Mouse (Mus musculus): ENCODE measurements at regions not wholly inside any gene's neighbourhood (a gene's known extent, or its start where the extent isn't known, plus 50 kb on each side); places are given as distances from the start of the nearest gene placed in this dataset.
"Not testable (repeated sequence)": the region's sequence is repeated elsewhere in the genome, so short reads cannot be mapped to it uniquely, and the experiment has no call there.

DNA sequence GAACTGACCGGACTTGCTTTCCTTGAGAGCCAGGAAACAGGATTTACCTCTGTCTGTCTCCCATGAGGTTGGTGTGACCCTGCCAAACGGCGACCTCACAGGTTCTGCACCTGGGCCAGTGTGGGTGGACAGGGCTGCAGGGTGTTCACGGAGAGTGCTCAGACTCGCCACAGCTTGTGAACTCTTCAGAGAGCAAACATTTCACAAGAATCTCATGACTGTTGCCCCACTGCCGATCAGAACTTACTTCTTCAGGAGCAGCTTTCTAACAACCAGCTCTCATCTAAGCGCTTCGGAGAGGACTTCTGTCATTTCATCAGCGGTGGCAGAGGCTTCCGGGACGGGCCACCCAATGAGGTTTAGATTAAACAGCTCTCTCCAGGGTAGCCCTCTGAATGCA is 93.0 kb upstream of the Adgrl2 start:
- DNase-seq (ENCODE audit: low spot score in 2 of 2): no peak

DNA sequence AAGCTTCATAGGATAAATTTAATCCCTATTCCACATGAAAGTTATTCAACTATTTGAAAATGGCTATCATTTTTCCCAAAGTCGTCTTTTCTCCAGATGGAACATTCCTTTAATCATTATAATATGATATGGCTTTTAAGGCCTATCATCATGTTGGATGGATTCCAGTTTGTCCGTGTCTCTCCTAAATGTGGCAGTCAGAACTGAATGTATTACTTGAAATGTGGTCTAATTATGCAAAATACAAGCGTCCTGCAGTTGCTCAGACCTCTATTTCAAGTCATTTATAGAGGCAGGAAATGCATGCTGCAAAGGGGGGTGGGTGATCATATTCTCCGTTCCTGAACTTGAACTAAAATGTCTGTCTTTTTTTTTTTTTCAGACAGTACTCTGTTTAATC is 88.5 kb upstream of the Adgrl2 start:
- no peak for DNase-seq (ENCODE audit: low spot score in 2 of 2)

DNA sequence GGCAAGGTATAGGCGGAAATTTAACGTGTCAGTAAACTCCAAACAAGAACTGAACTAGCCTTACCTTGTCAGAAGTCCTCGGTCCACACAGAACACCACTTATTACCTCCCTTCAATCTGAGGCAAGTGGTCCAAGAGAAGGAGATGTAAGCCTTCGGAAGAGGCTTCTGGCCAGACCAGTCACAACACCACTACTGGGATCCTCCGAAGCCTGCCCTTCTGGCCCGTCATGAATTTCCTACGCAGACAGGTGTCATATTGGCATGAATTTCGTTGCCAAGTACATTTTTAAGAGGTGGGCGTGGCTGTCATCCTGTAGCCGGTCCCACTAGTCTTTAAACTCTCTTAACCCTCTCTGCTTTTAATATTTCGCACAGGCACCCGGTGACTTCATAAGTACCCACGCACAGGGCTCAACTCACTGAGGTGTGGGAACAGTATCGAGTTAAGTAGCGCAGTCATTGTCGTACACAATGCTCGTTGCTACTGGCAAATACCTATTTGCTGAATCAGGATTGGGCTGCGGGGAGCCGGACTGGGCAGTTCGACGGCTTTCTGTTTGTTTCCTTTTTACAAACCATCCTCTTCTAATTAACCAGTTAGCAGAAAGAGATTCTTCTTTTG is 86.7 kb upstream of the Adgrl2 start:
- no peak for DNase-seq (ENCODE audit: low spot score in 2 of 2)

DNA sequence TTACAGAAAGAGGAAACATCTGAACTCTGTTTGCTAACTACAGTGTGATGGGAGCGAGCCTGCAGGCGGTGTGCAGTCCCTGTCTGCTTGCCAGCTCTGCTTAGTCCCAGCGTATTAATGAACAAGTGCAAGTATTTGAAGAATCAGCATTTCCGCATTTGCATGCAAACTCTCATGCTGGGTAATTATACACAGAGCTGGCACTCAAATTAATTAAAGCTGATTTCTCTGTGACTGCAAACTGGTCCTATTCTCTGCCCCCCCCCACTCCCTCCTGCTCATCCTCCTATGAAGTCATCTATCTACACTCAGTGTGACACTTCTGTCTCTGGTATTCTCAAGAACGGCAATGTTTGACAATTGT is 85.1 kb upstream of the Adgrl2 start:
- DNase-seq (ENCODE audit: low spot score in 2 of 2): no peak

DNA sequence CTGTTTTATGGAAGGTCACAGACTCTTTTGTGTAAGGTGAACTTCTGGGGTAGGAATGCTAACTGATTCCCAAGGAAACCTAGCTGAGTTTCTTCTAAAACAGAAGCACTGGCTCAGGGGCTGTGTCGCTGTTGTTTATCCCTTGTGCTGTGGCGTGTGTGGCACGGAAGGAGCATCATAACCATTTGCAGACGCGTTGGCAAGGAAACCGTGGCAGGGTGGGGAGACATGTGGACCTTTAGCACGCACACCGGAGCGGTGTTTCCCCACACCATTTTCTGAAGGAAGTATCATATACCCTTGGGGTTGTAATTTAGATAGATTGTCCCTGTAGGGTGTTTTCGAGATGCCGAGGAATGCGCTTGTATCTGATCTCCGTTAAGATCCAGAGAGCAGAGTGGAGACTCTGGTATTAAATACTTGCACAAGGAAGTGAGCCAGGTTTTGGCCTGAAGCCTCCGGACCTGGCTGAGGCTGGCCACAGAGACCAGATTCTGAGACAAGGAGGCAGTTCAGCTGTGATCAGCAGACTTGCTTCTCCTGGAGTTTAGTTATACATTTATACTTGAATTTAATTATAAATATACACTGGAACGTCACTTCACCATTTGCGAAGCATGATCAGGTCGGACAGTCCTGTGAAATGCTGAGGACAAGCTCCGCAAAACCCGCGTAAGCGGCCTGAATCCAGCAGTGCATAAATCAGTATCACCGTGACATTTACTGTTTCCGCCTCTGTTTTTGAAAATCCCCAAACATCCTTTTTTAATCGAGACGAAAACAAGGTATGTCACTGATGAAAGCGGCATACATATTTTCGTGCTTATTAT is 84.5 kb upstream of the Adgrl2 start:
- no peak for DNase-seq (ENCODE audit: low spot score in 2 of 2)

DNA sequence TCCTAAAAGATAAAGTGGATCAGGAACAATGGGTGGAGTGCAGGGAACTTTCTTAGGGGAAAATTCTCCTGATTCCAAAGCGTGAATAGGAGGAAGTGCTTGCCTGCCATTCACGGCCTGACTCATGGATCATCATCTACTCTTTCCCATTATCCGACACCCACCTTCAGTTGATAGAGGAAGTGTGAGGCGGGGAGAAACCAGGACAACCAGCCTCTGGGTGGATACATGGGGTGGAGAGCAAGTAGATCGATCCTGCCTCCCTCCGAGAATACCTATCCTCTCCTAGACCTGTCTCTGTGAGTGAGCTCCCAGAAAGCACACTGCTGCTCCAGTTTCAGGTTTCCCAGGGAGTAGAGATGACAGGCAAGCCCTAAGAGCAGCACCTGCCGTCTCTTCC is 79.8 kb upstream of the Adgrl2 start:
- no peak for DNase-seq (ENCODE audit: low spot score in 2 of 2)

DNA sequence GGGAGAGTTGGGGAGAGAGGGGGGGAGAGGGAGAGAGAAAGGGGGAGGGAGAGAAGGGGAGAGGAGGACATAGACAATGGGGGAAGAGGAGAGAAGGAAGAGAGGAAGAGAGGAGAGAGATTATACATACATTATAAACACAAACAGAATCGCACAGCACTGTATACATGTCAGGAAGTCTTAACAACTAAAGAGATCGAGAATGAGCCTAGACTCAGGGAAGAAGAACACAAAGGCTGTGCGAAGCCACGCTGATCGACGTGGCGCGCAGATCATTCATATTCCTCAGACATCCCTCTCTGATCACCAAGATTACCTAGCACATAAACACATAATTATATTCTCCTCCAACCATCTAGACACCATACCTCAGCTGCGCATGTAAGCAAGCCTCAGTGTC is 79.1 kb upstream of the Adgrl2 start:
- DNase-seq (ENCODE audit: low spot score in 2 of 2): no peak

DNA sequence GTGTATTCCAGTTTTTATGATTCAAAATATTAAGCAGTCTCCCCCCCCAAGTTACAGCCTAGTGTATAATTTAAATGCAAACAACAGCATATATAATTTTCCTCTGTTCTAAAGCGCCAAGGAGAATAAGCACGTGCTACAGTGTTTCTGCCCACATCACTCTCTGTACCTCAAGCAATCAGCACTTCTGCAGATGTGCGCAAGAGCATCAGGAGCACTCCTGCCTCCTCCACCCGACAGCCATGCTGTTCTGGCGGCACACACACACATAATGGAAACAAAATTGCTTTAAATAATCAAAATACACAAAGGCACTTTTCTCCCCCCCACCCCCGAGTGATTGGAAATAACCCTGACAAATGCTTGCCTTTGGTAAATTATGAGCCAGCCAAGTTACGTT is 78.5 kb upstream of the Adgrl2 start:
- DNase-seq (ENCODE audit: low spot score in 2 of 2): no peak

DNA sequence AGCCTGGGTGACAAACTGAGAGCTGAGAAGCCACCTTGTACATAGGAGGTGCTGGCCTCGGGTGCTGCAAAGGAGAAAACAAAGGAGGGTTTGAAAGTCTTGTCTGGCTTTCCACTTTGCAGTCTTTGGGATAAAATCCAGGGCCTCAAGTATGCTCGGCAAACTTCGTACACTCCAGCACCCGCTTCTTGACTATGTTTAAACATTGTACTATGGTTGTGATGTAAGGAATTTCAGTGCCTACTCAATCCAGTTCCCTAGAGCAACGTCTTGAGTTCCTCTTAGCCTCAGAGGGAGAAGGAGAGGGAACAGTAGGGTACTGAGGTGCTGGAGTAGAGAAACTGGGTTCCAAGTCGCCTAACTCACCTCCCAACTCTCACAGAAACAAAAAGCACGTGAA is 77.4 kb upstream of the Adgrl2 start:
- DNase-seq (ENCODE audit: low spot score in 2 of 2): no peak

DNA sequence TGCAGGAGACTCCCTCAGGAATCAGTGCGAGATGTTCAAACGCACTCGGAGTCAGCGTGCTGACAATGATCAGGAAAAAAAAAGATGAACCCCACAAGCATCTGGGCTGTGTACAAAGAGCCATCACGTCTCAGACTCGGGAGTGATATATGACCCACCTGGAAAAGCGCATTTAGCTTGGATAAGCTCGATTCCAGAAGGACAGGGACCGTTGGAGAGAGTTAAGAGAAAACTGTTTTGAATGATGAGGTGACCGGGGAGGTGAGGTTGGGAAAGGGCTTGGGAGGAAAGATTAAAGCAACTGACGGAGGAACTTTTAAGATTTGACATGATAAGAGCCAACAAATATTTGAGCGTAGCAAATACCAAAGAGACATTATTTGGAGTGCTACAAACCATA is 64.7 kb upstream of the Adgrl2 start:
- DNase-seq (ENCODE audit: low spot score in 2 of 2): no peak

DNA sequence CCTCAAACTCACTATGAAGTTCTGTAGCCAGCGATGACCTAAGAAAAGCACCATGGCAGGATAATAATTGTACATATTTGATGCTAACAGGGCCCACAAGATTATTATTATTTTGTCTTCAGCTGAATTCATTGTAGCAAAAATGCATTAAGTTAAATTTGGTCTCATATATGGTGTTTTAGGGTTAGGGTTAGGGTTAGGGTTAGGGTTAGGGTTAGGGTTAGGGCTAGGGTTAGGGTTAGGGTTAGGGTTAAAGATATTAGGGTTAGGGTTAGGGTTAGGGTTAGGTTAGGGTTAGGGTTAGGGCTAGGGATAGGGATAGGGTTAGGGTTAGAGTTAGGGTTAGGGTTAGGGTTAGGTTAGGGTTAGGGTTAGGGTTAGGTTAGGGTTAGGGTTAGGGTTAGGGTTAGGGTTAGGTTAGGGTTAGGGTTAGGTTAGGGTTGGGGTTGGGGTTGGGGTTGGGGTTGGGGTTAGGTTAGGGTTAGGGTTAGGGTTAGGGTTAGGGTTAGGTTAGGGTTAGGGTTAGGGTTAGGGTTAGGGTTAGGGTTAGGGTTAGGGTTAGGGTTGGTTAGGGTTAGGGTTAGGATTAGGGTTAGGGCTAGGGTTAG is 62.0 kb upstream of the Adgrl2 start:
- DNase-seq (ENCODE audit: low spot score in 2 of 2): not testable (repeated sequence)

DNA sequence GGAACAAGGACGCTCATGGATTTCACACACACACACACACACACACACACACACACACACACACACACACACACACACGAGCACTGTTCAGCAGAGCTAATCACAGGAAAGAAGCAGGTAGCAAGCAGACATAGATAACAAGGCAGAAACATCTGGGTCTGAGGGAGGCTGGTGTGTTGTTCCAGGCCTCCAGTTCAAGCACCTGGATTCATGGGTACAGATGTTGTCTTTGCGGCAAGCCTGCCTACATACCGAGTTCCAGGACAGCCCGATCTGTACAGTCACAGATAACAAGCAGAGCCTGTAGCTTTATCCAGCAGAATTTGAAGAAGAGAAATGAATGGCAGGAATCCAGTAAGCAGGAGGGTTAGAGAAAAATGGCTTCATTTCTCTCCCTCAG is 55.0 kb upstream of the Adgrl2 start:
- DNase-seq (ENCODE audit: low spot score in 2 of 2): no peak

DNA sequence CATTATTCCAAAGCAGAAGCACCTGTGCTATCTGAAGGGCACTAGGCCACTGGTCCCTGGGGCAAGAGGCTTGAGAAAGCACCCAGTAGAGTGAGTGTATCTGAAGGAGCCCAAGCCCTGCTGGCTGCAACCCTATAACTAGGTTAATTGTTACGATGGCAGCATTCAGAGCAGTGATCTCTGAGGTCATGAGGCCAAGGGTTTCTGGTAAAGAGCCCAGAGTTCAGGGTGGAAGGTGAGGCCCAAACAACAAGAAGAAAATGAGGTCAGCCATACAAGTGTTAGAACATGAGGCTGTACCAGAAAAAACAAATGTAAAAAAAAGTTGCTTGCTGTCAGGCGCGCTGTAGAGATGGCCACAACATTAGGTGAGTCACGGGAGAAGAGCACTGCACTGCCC is 53.5 kb upstream of the Adgrl2 start:
- no peak for DNase-seq (ENCODE audit: low spot score in 2 of 2)

DNA sequence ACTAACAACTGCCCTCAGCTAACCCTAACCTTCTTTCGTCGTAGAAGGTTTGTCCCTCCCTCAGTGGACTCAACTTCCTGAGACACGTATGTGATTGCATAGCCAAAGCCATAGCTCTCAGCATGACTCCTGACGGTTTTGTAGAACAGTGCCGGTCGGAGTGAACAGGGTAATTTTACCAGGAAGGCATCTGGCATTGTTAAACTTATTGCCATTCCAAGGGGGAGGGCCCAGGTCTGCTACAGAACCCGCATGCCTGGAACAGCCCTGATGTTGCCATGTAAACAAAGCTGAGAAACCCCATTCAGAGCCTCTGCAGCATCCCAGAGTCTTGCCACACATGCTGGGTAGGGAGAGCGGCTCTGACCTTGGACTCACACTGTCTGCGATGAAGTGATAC is 52.2 kb upstream of the Adgrl2 start:
- no peak for DNase-seq (ENCODE audit: low spot score in 2 of 2)

DNA sequence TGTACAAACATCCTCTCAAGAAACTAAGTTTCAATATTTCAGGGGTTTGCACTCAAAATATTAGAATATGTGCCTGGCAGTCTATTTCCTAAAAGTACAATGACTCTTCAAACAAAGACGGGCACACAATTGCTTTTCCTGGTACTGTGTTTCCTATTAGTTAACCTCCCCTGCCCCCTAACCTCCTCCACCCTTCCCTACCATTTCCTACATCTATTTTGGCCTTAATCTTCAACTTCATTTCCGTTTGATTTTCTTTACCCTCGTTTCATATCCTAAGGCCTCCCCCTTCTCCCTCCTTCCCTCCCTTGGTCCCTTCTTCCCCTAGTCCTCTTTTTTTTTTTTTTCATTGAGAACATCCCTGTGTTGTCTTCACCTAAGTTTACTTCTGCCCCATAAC is 50.8 kb upstream of the Adgrl2 start:
- no peak for DNase-seq (ENCODE audit: low spot score in 2 of 2)
